Mouse (Mus musculus) left cerebral cortex, postnatal 25 days (tissue): Measurements from ENCODE around the gene Dip2b. TPM values are rescaled to one million over a fixed set of nuclear protein-coding genes. Genes with fewer than 3 reads are reported as not detected.

Experiments used
- DNase-seq, 2 experiments: peaks; one replicate each; pipeline ENCODE4 v3.0.0; 2022; ENCODE audit warnings: low spot score in 2 of 2, mixed read lengths in 1 of 2
- intact Hi-C: fragments of 180-260 bp; cut with DNase I; formaldehyde crosslinking; loops from one replicate; pipeline ENCODE4 v1.15.1; 2025
- total RNA-seq, 2 experiments: library from RNA; stranded (reverse); gene quantifications; 2 replicates each; pipeline ENCODE4 v1.2.3; 2021

The Dip2b gene
- total RNA-seq, 2 experiments from 2014 or later, result 64.0 to 67.9 TPM

- intact Hi-C loops, result no loop called here
- peak in 1 of 2 experiments; percentile 46 for DNase-seq
Observed at GRCm38 (mm10) chr15:100045576-100045975, 7.1 kb downstream of the Dip2b start.

- DNase-seq, result peak in 1 of 2 experiments; percentile 77
- intact Hi-C loops, result no loop called here
Observed at GRCm38 (mm10) chr15:100049496-100050087, 11.1 kb downstream of the Dip2b start.

GRCm38 (mm10) chr15:100050940-100051339, 12.5 kb downstream of the Dip2b start:
- intact Hi-C loops, result no loop called here

GRCm38 (mm10) chr15:100052726-100053125, 14.3 kb downstream of the Dip2b start:
- DNase-seq, result no peak
- intact Hi-C loops, result no loop called here

More at GRCm38 (mm10) chr15:100050940-100051339, 12.5 kb downstream of the Dip2b start:
- no peak for DNase-seq

GRCm38 (mm10) chr15:100056397-100056908, 18.0 kb downstream of the Dip2b start:
- intact Hi-C loops, result no loop called here
- no peak for DNase-seq

GRCm38 (mm10) chr15:100057698-100058097, 19.2 kb downstream of the Dip2b start:
- intact Hi-C loops, result no loop called here
- DNase-seq, result peak in 1 of 2 experiments; percentile 62

- intact Hi-C loops, result no loop called here
Observed at GRCm38 (mm10) chr15:100058143-100058542, 19.7 kb downstream of the Dip2b start.

GRCm38 (mm10) chr15:100058912-100059311, 20.4 kb downstream of the Dip2b start:
- no peak for DNase-seq
- intact Hi-C loops, result no loop called here

More at GRCm38 (mm10) chr15:100058143-100058542, 19.7 kb downstream of the Dip2b start:
- DNase-seq, result no peak

GRCm38 (mm10) chr15:100059626-100060311, 21.3 kb downstream of the Dip2b start:
- no peak for DNase-seq
- intact Hi-C loops, result no loop called here

- intact Hi-C loops, result no loop called here
Observed at GRCm38 (mm10) chr15:100060513-100061140, 22.2 kb downstream of the Dip2b start.

GRCm38 (mm10) chr15:100061377-100061776, 22.9 kb downstream of the Dip2b start:
- DNase-seq, result no peak
- intact Hi-C loops, result no loop called here

More at GRCm38 (mm10) chr15:100060513-100061140, 22.2 kb downstream of the Dip2b start:
- no peak for DNase-seq

- no peak for DNase-seq
- intact Hi-C loops, result no loop called here
Observed at GRCm38 (mm10) chr15:100063229-100063773, 24.8 kb downstream of the Dip2b start.

- intact Hi-C loops, result no loop called here
- DNase-seq, result no peak
Observed at GRCm38 (mm10) chr15:100066702-100067101, 28.2 kb downstream of the Dip2b start.

- intact Hi-C loops, result no loop called here
- peak in 1 of 2 experiments; percentile 59 for DNase-seq
Observed at GRCm38 (mm10) chr15:100069101-100069500, 30.6 kb downstream of the Dip2b start.

GRCm38 (mm10) chr15:100070021-100070420, 31.6 kb downstream of the Dip2b start:
- peak; percentile 35 to 68 for DNase-seq
- intact Hi-C loops, result no loop called here

- no peak for DNase-seq
- intact Hi-C loops, result no loop called here
Observed at GRCm38 (mm10) chr15:100071819-100072218, 33.4 kb downstream of the Dip2b start.

- DNase-seq, result no peak
- intact Hi-C loops, result no loop called here
Observed at GRCm38 (mm10) chr15:100073696-100074453, 35.4 kb downstream of the Dip2b start.

- DNase-seq, result no peak
- intact Hi-C loops, result loop anchor here (5.0 kb wide), 1 partner anchor 53 kb away; no protein-coding TSS in a partner anchor
Observed at GRCm38 (mm10) chr15:100074754-100075153, 36.3 kb downstream of the Dip2b start.

- intact Hi-C loops, result loop anchor here (5.0 kb wide), 1 partner anchor 51 kb away; no protein-coding TSS in a partner anchor
- no peak for DNase-seq
Observed at GRCm38 (mm10) chr15:100076362-100076761, 37.9 kb downstream of the Dip2b start.
